Mouse (Mus musculus): ENCODE measurements at regions not wholly inside any gene's neighbourhood (a gene's known extent, or its start where the extent isn't known, plus 50 kb on each side); places are given as distances from the start of the nearest gene placed in this dataset.
A peak's percentile ranks its signal among the peaks of the same experiment; 100 is the strongest.

GRCm38 (mm10) chr8:115432396-115433040, 275.1 kb downstream of the Maf start:
- 83% methylated on average over 5 of the region's 5 CpGs for WGBS (ENCODE audit: insufficient replicate concordance)
- Histone ChIP-seq H3K4me2 (ENCODE audit: low read depth, low read length) (no peak overlapping the region), H3K9me3 (ENCODE audit: low read length) (no peaks in the 10 kb centered on the region), H3K27me3 (ENCODE audit: insufficient read depth, low read length) (no peaks in the 10 kb centered on the region), H3K4me3 (ENCODE audit: low read depth, low read length) (no peak overlapping the region), H3K27ac (ENCODE audit: low read depth) (no peak overlapping the region), H3K4me1 (ENCODE audit: insufficient read depth) (peaks cover 8% of the 10 kb centered on the region; the same call in 1 of the 2 replicates), H3K9ac (replicated peaks) (no peak overlapping the region), H3K36me3 (replicated peaks; ENCODE audit: insufficient read depth, low read length) (no peaks in the 10 kb centered on the region)
- no peak for TF ChIP-seq EP300 (IDR thresholded peaks at IDR 0.05; ENCODE audit: low read depth)
- no peak for TF ChIP-seq CTCF (IDR thresholded peaks at IDR 0.05; ENCODE audit: low read depth)
- no peak for DNase-seq
- ATAC-seq, result no peak

DNA sequence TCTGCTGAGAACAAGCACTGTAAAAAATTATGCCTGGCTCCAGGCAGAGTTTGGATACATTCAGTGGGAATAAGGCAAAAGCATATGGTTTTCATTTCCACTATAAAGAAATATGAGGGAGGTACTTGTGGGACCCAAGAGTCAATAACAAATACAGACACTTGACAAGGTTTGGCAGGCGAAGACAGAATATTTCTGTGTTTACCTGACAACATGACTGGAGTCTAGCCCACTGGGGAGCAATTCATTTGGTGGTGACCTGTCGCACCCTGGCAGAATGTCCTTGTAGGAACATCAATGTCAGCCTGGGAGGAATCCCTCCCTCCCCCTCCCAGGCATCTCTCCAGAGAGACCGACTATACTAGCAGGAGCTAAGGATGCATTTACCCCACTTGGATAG, 276.8 kb downstream of the Maf start:
- DNase-seq, result no peak
- Histone ChIP-seq H3K9me3 (ENCODE audit: low read length) (no peaks in the 10 kb centered on the region), H3K27me3 (ENCODE audit: insufficient read depth, low read length) (no peaks in the 10 kb centered on the region), H3K4me2 (ENCODE audit: low read depth, low read length) (no peak overlapping the region), H3K27ac (ENCODE audit: low read depth) (no peak overlapping the region), H3K4me3 (ENCODE audit: low read depth, low read length) (no peak overlapping the region), H3K36me3 (replicated peaks; ENCODE audit: insufficient read depth, low read length) (no peaks in the 10 kb centered on the region), H3K4me1 (ENCODE audit: insufficient read depth) (peaks cover 7% of the 10 kb centered on the region; the same call in 1 of the 2 replicates), H3K9ac (replicated peaks) (no peak overlapping the region)
- 68% methylated on average over 3 of the region's 3 CpGs for WGBS (ENCODE audit: insufficient replicate concordance)
- no peak for ATAC-seq
- TF ChIP-seq EP300 (IDR thresholded peaks at IDR 0.05; ENCODE audit: low read depth), result no peak
- TF ChIP-seq CTCF (IDR thresholded peaks at IDR 0.05; ENCODE audit: low read depth), result no peak

DNA sequence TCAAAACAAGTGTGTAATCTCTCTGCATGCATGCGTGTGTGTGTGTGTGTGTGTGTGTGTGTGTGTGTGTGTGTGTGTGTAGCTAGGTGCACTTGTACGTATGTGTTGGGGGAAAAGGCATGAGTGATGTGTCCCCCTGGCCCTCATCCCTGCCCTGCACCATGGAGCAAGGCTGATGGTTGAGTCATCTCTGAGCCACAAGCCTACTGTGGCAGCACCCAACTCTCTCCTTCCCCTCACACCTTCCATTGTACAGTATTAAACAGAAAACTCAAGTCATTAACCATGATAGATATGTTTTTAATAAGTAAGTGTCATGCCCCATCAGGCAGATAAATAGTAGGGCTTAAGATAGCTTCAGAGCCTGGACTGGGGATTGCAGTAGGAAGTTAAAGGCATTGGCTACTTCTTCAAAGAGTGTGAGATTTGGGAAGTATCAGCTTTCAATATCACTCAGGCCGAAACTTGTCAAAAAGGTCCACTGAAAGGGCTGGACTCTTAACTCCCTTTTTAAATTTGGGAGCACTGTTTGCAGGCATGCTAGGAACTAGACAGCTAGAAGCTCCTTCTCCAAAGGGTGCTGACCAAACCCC, 278.2 kb downstream of the Maf start:
- H3K4me3 ChIP-seq (ENCODE audit: low read depth, low read length), result no peak overlapping the region
- DNase-seq (no peak), ATAC-seq (no peak)
- H3K9ac ChIP-seq (replicated peaks), result no peak overlapping the region
- no peaks in the 10 kb centered on the region for H3K27me3 ChIP-seq (ENCODE audit: insufficient read depth, low read length)
- no peak overlapping the region for H3K4me2 ChIP-seq (ENCODE audit: low read depth, low read length)
- TF ChIP-seq EP300 (IDR thresholded peaks at IDR 0.05; ENCODE audit: low read depth), result no peak
- no peak for TF ChIP-seq CTCF (IDR thresholded peaks at IDR 0.05; ENCODE audit: low read depth)
- no peaks in the 10 kb centered on the region for H3K36me3 ChIP-seq (replicated peaks; ENCODE audit: insufficient read depth, low read length)
- no peak overlapping the region for H3K27ac ChIP-seq (ENCODE audit: low read depth)
- no peaks in the 10 kb centered on the region for H3K9me3 ChIP-seq (ENCODE audit: low read length)
- WGBS (ENCODE audit: insufficient replicate concordance), result 88% methylated on average over 3 of the region's 3 CpGs
- H3K4me1 ChIP-seq (ENCODE audit: insufficient read depth), result peaks cover 7% of the 10 kb centered on the region; the same call in 1 of the 2 replicates

DNA sequence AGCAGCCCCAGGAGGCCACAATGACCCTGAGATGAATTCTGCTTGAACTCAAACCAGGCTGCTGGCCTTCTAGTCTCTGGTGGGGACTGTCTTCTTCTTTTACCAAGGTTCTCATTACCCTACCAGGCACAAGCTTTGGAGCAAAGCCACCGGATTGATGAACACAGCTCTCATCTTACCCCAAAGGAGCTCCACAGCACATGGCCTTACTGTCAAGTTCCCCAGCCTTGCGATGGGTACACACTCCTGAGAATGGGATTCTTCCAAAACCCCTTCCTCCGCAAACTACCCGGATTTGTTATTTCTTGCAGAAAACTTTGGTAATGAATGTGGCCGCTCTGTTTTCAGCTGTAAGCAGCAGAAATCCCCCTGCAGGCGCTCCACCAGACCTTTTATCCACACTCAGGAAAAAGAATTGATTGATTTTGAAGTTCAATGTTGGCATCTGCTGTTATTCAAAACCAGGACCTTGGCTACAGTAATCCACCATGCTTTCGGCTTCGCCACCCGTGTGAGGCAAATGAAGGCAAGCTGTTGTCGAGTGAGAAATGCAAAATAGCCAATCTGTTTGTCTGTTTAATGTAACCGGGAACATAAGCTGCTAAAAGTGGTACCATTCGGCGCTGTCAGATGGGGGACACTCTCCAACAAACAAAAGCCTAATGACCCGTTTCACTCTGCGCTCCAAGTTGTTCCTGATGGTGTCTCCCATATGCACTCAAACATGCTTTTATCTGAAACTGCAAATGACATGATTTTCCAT, 278.9 kb downstream of the Maf start:
- Histone ChIP-seq H3K27me3 (ENCODE audit: insufficient read depth, low read length) (no peaks in the 10 kb centered on the region), H3K27ac (ENCODE audit: low read depth) (0 out of 2 replicates have a peak overlapping the region, but pooled peaks have one; percentile 7), H3K4me1 (ENCODE audit: insufficient read depth) (peaks cover 7% of the 10 kb centered on the region; the same call in 1 of the 2 replicates), H3K4me3 (ENCODE audit: low read depth, low read length) (no peak overlapping the region), H3K9me3 (ENCODE audit: low read length) (no peaks in the 10 kb centered on the region), H3K36me3 (replicated peaks; ENCODE audit: insufficient read depth, low read length) (no peaks in the 10 kb centered on the region), H3K4me2 (ENCODE audit: low read depth, low read length) (no peak overlapping the region), H3K9ac (replicated peaks) (no peak overlapping the region)
- TF ChIP-seq EP300 (IDR thresholded peaks at IDR 0.05; ENCODE audit: low read depth), result no peak
- no peak for TF ChIP-seq CTCF (IDR thresholded peaks at IDR 0.05; ENCODE audit: low read depth)
- 82% methylated on average over 15 of the region's 15 CpGs for WGBS (ENCODE audit: insufficient replicate concordance)
- ATAC-seq, result no peak
- DNase-seq, result no peak

GRCm38 (mm10) chr8:115428022-115428421, 279.6 kb downstream of the Maf start:
- H3K27ac ChIP-seq (ENCODE audit: low read depth), result 0 out of 2 replicates have a peak overlapping the region, but pooled peaks have one; percentile 7
- no peak for TF ChIP-seq EP300 (IDR thresholded peaks at IDR 0.05; ENCODE audit: low read depth)
- TF ChIP-seq CTCF (IDR thresholded peaks at IDR 0.05; ENCODE audit: low read depth), result no peak

DNA sequence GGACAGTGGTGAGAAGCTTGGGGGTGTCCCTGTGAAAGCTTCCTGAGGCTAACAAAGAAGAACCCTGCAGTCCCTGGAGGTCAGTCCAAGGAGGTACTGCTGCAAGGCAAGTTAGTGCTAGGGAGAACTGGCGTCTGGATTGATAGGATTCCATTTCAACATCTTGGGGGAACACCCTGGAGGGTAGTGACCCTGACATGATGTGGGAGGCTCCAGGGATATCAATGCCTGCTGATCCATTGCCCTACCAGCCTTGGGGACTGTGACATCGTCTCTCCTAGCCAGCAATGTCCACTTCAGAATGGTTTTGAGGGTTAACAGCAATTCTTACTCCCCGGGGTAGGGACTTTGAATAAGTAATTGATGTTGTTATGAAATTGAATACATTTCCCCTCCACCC, 280.1 kb downstream of the Maf start:
- H3K4me3 ChIP-seq (ENCODE audit: low read depth, low read length), result no peak overlapping the region
- ATAC-seq (no peak; the same call in 1 of the 2 replicates), DNase-seq (no peak)
- no peaks in the 10 kb centered on the region for H3K27me3 ChIP-seq (ENCODE audit: insufficient read depth, low read length)
- no peak for TF ChIP-seq CTCF (IDR thresholded peaks at IDR 0.05; ENCODE audit: low read depth)
- no peak for TF ChIP-seq EP300 (IDR thresholded peaks at IDR 0.05; ENCODE audit: low read depth)
- 56% methylated on average over 3 of the region's 3 CpGs for WGBS (ENCODE audit: insufficient replicate concordance)
- no peak overlapping the region for H3K9ac ChIP-seq (replicated peaks)
- H3K9me3 ChIP-seq (ENCODE audit: low read length), result no peaks in the 10 kb centered on the region
- H3K36me3 ChIP-seq (replicated peaks; ENCODE audit: insufficient read depth, low read length), result no peaks in the 10 kb centered on the region
- no peak overlapping the region for H3K27ac ChIP-seq (ENCODE audit: low read depth)
- H3K4me2 ChIP-seq (ENCODE audit: low read depth, low read length), result no peak overlapping the region
- peaks cover 7% of the 10 kb centered on the region; the same call in 1 of the 2 replicates for H3K4me1 ChIP-seq (ENCODE audit: insufficient read depth)

More at GRCm38 (mm10) chr8:115428022-115428421, 279.6 kb downstream of the Maf start:
- H3K27me3 ChIP-seq (ENCODE audit: insufficient read depth, low read length), result no peaks in the 10 kb centered on the region
- H3K4me1 ChIP-seq (ENCODE audit: insufficient read depth), result peaks cover 7% of the 10 kb centered on the region; the same call in 1 of the 2 replicates
- H3K9me3 ChIP-seq (ENCODE audit: low read length), result no peaks in the 10 kb centered on the region
- WGBS (ENCODE audit: insufficient replicate concordance), result 51% methylated on average over 2 of the region's 2 CpGs
- no peaks in the 10 kb centered on the region for H3K36me3 ChIP-seq (replicated peaks; ENCODE audit: insufficient read depth, low read length)
- DNase-seq (no peak), ATAC-seq (peak; percentile 62)
- no peak overlapping the region for H3K4me2 ChIP-seq (ENCODE audit: low read depth, low read length)
- H3K4me3 ChIP-seq (ENCODE audit: low read depth, low read length), result no peak overlapping the region
- no peak overlapping the region for H3K9ac ChIP-seq (replicated peaks)

Measured in liver, postnatal 0 days (tissue).